Mouse (Mus musculus): ENCODE data around the gene Herc2. TPM values are rescaled to one million over a fixed set of nuclear protein-coding genes. Genes with fewer than 3 reads are reported as not detected.

Gene Herc2
- total and polyA plus RNA-seq, 3 experiments: 14.6 to 41.0 (median 34.8) TPM

- no peaks in the 10 kb centered on the region for H3K27me3 ChIP-seq (ENCODE audit: control insufficient read depth, insufficient read depth, low read length)
- H3K79me2 ChIP-seq (replicated peaks; ENCODE audit: control insufficient read depth, insufficient read depth, low read length): no peaks in the 10 kb centered on the region
- H3K36me3 ChIP-seq (ENCODE audit: control insufficient read depth, insufficient read depth, low read length): no peaks in the 10 kb centered on the region
- no peak overlapping the region for H3K9ac ChIP-seq (ENCODE audit: low read depth, low read length)
- no peak for TF ChIP-seq EP300 (IDR thresholded peaks at IDR 0.05; ENCODE audit: insufficient read depth, low read depth, low read length)
- TF ChIP-seq CTCF (IDR thresholded peaks at IDR 0.05): no peak
- TF ChIP-seq POLR2A (IDR thresholded peaks at IDR 0.05; ENCODE audit: insufficient read depth, low read depth, low read length): no peak
- intact Hi-C loops (cut with DNase I): no loop called here
- no peak overlapping the region for H3K4me3 ChIP-seq
- WGBS: 82% methylated on average over 3 of the region's 3 CpGs
- no peak for DNase-seq
- H3K27ac ChIP-seq: no peak overlapping the region
- no peaks in the 10 kb centered on the region for H3K4me1 ChIP-seq (ENCODE audit: control insufficient read depth, insufficient read depth, low read length)
Measured at GRCm38 (mm10) chr7:56023586-56023985, 26.4 kb upstream of the Herc2 start.

GRCm38 (mm10) chr7:56042353-56042752, 7.6 kb upstream of the Herc2 start:
- WGBS: 18% methylated on average over 5 of the region's 5 CpGs
- DNase-seq: peak; percentile 58 to 71
- intact Hi-C loops (cut with DNase I): loop anchor here (2.0 kb wide), 1 partner anchor 56 kb away; no protein-coding TSS in a partner anchor
- Histone ChIP-seq H3K36me3 (ENCODE audit: control insufficient read depth, insufficient read depth, low read length) (no peaks in the 10 kb centered on the region), H3K4me1 (ENCODE audit: control insufficient read depth, insufficient read depth, low read length) (no peaks in the 10 kb centered on the region), H3K27me3 (ENCODE audit: control insufficient read depth, insufficient read depth, low read length) (no peaks in the 10 kb centered on the region), H3K27ac (no peak overlapping the region), H3K4me3 (no peak overlapping the region), H3K9ac (ENCODE audit: low read depth, low read length) (no peak overlapping the region), H3K79me2 (replicated peaks; ENCODE audit: control insufficient read depth, insufficient read depth, low read length) (no peaks in the 10 kb centered on the region)
- no peak for TF ChIP-seq POLR2A (IDR thresholded peaks at IDR 0.05; ENCODE audit: insufficient read depth, low read depth, low read length)
- peak; percentile 49; the same call in 1 of the 2 replicates for TF ChIP-seq EP300 (IDR thresholded peaks at IDR 0.05; ENCODE audit: insufficient read depth, low read depth, low read length)
- TF ChIP-seq CTCF (IDR thresholded peaks at IDR 0.05): peak; percentile 87

- Histone ChIP-seq H3K79me2 (replicated peaks; ENCODE audit: control insufficient read depth, insufficient read depth, low read length) (no peaks in the 10 kb centered on the region), H3K27me3 (ENCODE audit: control insufficient read depth, insufficient read depth, low read length) (no peaks in the 10 kb centered on the region), H3K4me1 (ENCODE audit: control insufficient read depth, insufficient read depth, low read length) (no peaks in the 10 kb centered on the region), H3K36me3 (ENCODE audit: control insufficient read depth, insufficient read depth, low read length) (no peaks in the 10 kb centered on the region), H3K27ac (no peak overlapping the region), H3K9ac (ENCODE audit: low read depth, low read length) (no peak overlapping the region), H3K4me3 (no peak overlapping the region)
- no peak for DNase-seq
- WGBS: 52% methylated on average over 4 of the region's 4 CpGs
- no peak for TF ChIP-seq EP300 (IDR thresholded peaks at IDR 0.05; ENCODE audit: insufficient read depth, low read depth, low read length)
- TF ChIP-seq CTCF (IDR thresholded peaks at IDR 0.05): no peak
- no peak for TF ChIP-seq POLR2A (IDR thresholded peaks at IDR 0.05; ENCODE audit: insufficient read depth, low read depth, low read length)
- intact Hi-C loops (cut with DNase I): loop anchor here (2.0 kb wide), 1 partner anchor 57 kb away; no protein-coding TSS in a partner anchor
Measured at GRCm38 (mm10) chr7:56043577-56044266, 6.3 kb upstream of the Herc2 start.

- H3K4me1 ChIP-seq (ENCODE audit: control insufficient read depth, insufficient read depth, low read length): no peaks in the 10 kb centered on the region; the same call in 1 of the 2 replicates
- H3K79me2 ChIP-seq (replicated peaks; ENCODE audit: control insufficient read depth, insufficient read depth, low read length): no peaks in the 10 kb centered on the region
- no peak for TF ChIP-seq EP300 (IDR thresholded peaks at IDR 0.05; ENCODE audit: insufficient read depth, low read depth, low read length)
- TF ChIP-seq CTCF (IDR thresholded peaks at IDR 0.05): no peak
- no peak for TF ChIP-seq POLR2A (IDR thresholded peaks at IDR 0.05; ENCODE audit: insufficient read depth, low read depth, low read length)
- H3K27me3 ChIP-seq (ENCODE audit: control insufficient read depth, insufficient read depth, low read length): no peaks in the 10 kb centered on the region
- H3K36me3 ChIP-seq (ENCODE audit: control insufficient read depth, insufficient read depth, low read length): peaks cover 2% of the 10 kb centered on the region; the same call in 1 of the 2 replicates
- H3K27ac ChIP-seq: no peak overlapping the region
- no peak overlapping the region for H3K9ac ChIP-seq (ENCODE audit: low read depth, low read length)
- H3K4me3 ChIP-seq: no peak overlapping the region
- intact Hi-C loops (cut with DNase I): no loop called here
- 72% methylated on average over 3 of the region's 3 CpGs for WGBS
- no peak for DNase-seq
Measured at GRCm38 (mm10) chr7:56044267-56044629, 5.7 kb upstream of the Herc2 start.

- peaks cover 8% of the 10 kb centered on the region; the same call in 1 of the 2 replicates for H3K36me3 ChIP-seq (ENCODE audit: control insufficient read depth, insufficient read depth, low read length)
- peaks cover 1% of the 10 kb centered on the region for H3K4me1 ChIP-seq (ENCODE audit: control insufficient read depth, insufficient read depth, low read length)
- H3K4me3 ChIP-seq: no peak overlapping the region
- TF ChIP-seq EP300 (IDR thresholded peaks at IDR 0.05; ENCODE audit: insufficient read depth, low read depth, low read length) (no peak), CTCF (IDR thresholded peaks at IDR 0.05) (no peak), POLR2A (IDR thresholded peaks at IDR 0.05; ENCODE audit: insufficient read depth, low read depth, low read length) (no peak)
- H3K27me3 ChIP-seq (ENCODE audit: control insufficient read depth, insufficient read depth, low read length): no peaks in the 10 kb centered on the region
- no peaks in the 10 kb centered on the region for H3K79me2 ChIP-seq (replicated peaks; ENCODE audit: control insufficient read depth, insufficient read depth, low read length)
- H3K27ac ChIP-seq: no peak overlapping the region
- H3K9ac ChIP-seq (ENCODE audit: low read depth, low read length): no peak overlapping the region
- intact Hi-C loops (cut with DNase I): loop anchor here (5.0 kb wide), 1 partner anchor 255 kb away; the partner anchor contains the start of gene Tubgcp5
- 58% methylated on average over 1 of the region's 1 CpGs for WGBS
- no peak for DNase-seq
Measured at GRCm38 (mm10) chr7:56047178-56047577, 2.8 kb upstream of the Herc2 start.

GRCm38 (mm10) chr7:56050487-56050911, 503 bp downstream of the Herc2 start:
- no peaks in the 10 kb centered on the region for H3K27me3 ChIP-seq (ENCODE audit: control insufficient read depth, insufficient read depth, low read length)
- peak overlapping the region; percentile 72 for H3K9ac ChIP-seq (ENCODE audit: low read depth, low read length)
- peak in 1 of 2 experiments; percentile 44 for DNase-seq
- peaks cover 2% of the 10 kb centered on the region; the same call in 1 of the 2 replicates for H3K79me2 ChIP-seq (replicated peaks; ENCODE audit: control insufficient read depth, insufficient read depth, low read length)
- H3K36me3 ChIP-seq (ENCODE audit: control insufficient read depth, insufficient read depth, low read length): peaks cover 10% of the 10 kb centered on the region
- H3K4me3 ChIP-seq: peak overlapping the region; percentile 77
- peak overlapping the region; percentile 95 for H3K27ac ChIP-seq
- intact Hi-C loops (cut with DNase I): loop anchor here (5.0 kb wide), 2 partner anchors 77 to 208 kb away; partner anchors contain the start of gene Cyfip1
- WGBS: under 1% methylated on average over 18 of the region's 18 CpGs
- TF ChIP-seq CTCF (IDR thresholded peaks at IDR 0.05) (no peak), EP300 (IDR thresholded peaks at IDR 0.05; ENCODE audit: insufficient read depth, low read depth, low read length) (no peak), POLR2A (IDR thresholded peaks at IDR 0.05; ENCODE audit: insufficient read depth, low read depth, low read length) (no peak)
- H3K4me1 ChIP-seq (ENCODE audit: control insufficient read depth, insufficient read depth, low read length): peaks cover 1% of the 10 kb centered on the region

All from heart, adult 2 months (tissue).